ENCODE assay signal across 21 mouse cellular contexts in the genomic region with DNA sequence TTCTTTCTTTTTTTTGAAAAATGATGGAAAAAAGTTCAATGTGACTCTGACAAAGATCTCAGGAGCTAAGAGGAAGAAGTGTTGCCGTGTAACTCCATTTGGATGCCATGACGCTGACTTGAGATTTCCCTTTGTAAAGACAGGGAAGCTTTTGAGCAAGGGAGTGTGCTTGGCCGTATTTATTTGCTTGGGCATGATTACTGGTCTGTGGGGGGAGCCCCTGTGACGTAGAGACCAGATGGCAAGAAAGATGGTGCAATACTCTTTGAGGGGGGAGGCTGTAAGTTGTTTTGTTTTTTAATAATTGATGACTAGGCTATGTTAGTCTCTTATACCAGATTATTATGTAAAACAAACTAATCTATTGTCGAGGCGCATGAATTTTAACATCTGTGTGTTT.
"Had no signal": no experiment of that assay in that cellular context is flagged by ENCODE, and none has a peak within 500 bp of the region (broad histone marks: within the 10 kb centered on the region; RNA-seq: fewer than 3 reads in every experiment).

No protein-coding gene starts in this region.

- H3K4me3 ChIP-seq: kidney, embryonic 15.5 days; limb, embryonic 12.5 days; limb, embryonic 15.5 days; midbrain, embryonic 12.5 days; midbrain, embryonic 15.5 days; neural tube, embryonic 12.5 days; neural tube, embryonic 15.5 days; stomach, embryonic 15.5 days had no signal

- H3K9ac ChIP-seq: kidney, embryonic 15.5 days; limb, embryonic 12.5 days; limb, embryonic 15.5 days; liver, embryonic 14.5 days; liver, postnatal 0 days; midbrain, embryonic 12.5 days; midbrain, embryonic 15.5 days; neural tube, embryonic 12.5 days; neural tube, embryonic 15.5 days; stomach, embryonic 15.5 days had no signal

- H3K9me3 ChIP-seq: kidney, embryonic 15.5 days; limb, embryonic 12.5 days; limb, embryonic 15.5 days; midbrain, embryonic 12.5 days; midbrain, embryonic 15.5 days; neural tube, embryonic 12.5 days; neural tube, embryonic 15.5 days; stomach, embryonic 15.5 days had no signal

- H3K27me3 ChIP-seq: kidney, embryonic 15.5 days; limb, embryonic 12.5 days; limb, embryonic 15.5 days; midbrain, embryonic 12.5 days; midbrain, embryonic 15.5 days; neural tube, embryonic 12.5 days; neural tube, embryonic 15.5 days; stomach, embryonic 15.5 days had no signal

- ATAC-seq: liver, postnatal 0 days; midbrain, embryonic 15.5 days had no signal

- H3K27ac ChIP-seq: kidney, embryonic 15.5 days; limb, embryonic 12.5 days; limb, embryonic 15.5 days; liver, embryonic 14.5 days; midbrain, embryonic 12.5 days; midbrain, embryonic 15.5 days; neural tube, embryonic 12.5 days; neural tube, embryonic 15.5 days; stomach, embryonic 15.5 days had no signal

- DNase-seq: kidney, adult 11 months; kidney, adult 8-10 months; kidney, postnatal 10 days; kidney, postnatal 36 days; left cerebral cortex, postnatal 4 days; liver, postnatal 0 days; lung, postnatal 14 days; retina, postnatal 1 day; right cerebral cortex, postnatal 4 days; spleen, adult 18-20 months; thymus, postnatal 25 days had no signal

- H3K4me1 ChIP-seq: midbrain, embryonic 12.5 days; midbrain, embryonic 15.5 days; neural tube, embryonic 15.5 days; stomach, embryonic 15.5 days had no signal

- H3K36me3 ChIP-seq: kidney, embryonic 15.5 days; limb, embryonic 12.5 days; limb, embryonic 15.5 days; midbrain, embryonic 12.5 days; midbrain, embryonic 15.5 days; neural tube, embryonic 12.5 days; neural tube, embryonic 15.5 days; stomach, embryonic 15.5 days had no signal

- H3K4me2 ChIP-seq: kidney, embryonic 15.5 days; limb, embryonic 12.5 days; limb, embryonic 15.5 days; liver, embryonic 11.5 days; midbrain, embryonic 12.5 days; midbrain, embryonic 15.5 days; neural tube, embryonic 12.5 days; neural tube, embryonic 15.5 days; stomach, embryonic 15.5 days had no signal
